Mouse (Mus musculus) erythroblast, embryonic 14.5 days (primary cell): ENCODE results near the gene 4930402H24Rik.

Experiments used
- GATA1 ChIP-seq: IDR thresholded peaks from 2 replicates; pipeline ENCODE4 v1.6.1; 2012; ENCODE audit warnings: low read length, inconsistent platforms, mixed read lengths
- TAL1 ChIP-seq: IDR thresholded peaks from 3 replicates; pipeline ENCODE4 v1.6.1; 2012; ENCODE audit warnings: low read length, inconsistent platforms, mixed read lengths

- TF ChIP-seq TAL1 (no peak), GATA1 (no peak)
These were observed 116.6 kb downstream of the 4930402H24Rik start for GRCm38 (mm10) chr2:130789642-130790041.
